Mouse (Mus musculus) kidney, embryonic 14.5 days (tissue): ENCODE data around the gene Cipc. TPM values are rescaled to one million over a fixed set of nuclear protein-coding genes. Genes with fewer than 3 reads are reported as not detected.

Experiments
- ATAC-seq: fragments of 200-750 bp; cut with Nextera tagmentation; 2 replicates; pipeline ENCODE4 v1.8.0; 2017; ENCODE audit warnings: moderate number of reproducible peaks, mild to moderate bottlenecking, moderate TSS enrichment, moderate library complexity; ENCODE audit not compliant: low FRiP score, low TSS enrichment
- H3K27ac ChIP-seq: fragments of 300-500 bp; sonication (generic); 2 replicates; pipeline ENCODE4 v1.5.1; 2014; ENCODE audit warnings: low read depth, mild to moderate bottlenecking, low read length, moderate library complexity, mixed read lengths
- H3K27me3 ChIP-seq: fragments of 300-500 bp; sonication (generic); 2 replicates; pipeline ENCODE4 v1.6.1; 2014; ENCODE audit warnings: mild to moderate bottlenecking, low read length; ENCODE audit not compliant: control insufficient read depth, insufficient read depth
- H3K36me3 ChIP-seq: fragments of 300-500 bp; sonication (generic); 2 replicates; pipeline ENCODE4 v1.6.1; 2014; ENCODE audit warnings: low read length, mixed read lengths; ENCODE audit not compliant: control insufficient read depth, insufficient read depth
- H3K4me1 ChIP-seq: fragments of 300-500 bp; sonication (generic); 2 replicates; pipeline ENCODE4 v1.6.1; 2014; ENCODE audit warnings: low read length, mixed read lengths; ENCODE audit not compliant: control insufficient read depth, insufficient read depth
- H3K4me2 ChIP-seq: fragments of 300-500 bp; sonication (generic); replicated peaks from 2 replicates; pipeline ENCODE4 v1.6.1; 2014; ENCODE audit warnings: low read depth, mild to moderate bottlenecking, low read length
- H3K4me3 ChIP-seq: fragments of 300-500 bp; sonication (generic); 2 replicates; pipeline ENCODE4 v1.5.1; 2014; ENCODE audit warnings: mild to moderate bottlenecking, low read length
- H3K9ac ChIP-seq: fragments of 300-500 bp; sonication (generic); 2 replicates; pipeline ENCODE4 v1.6.1; 2014; ENCODE audit warnings: low read depth, mild to moderate bottlenecking, low read length, moderate library complexity
- H3K9me3 ChIP-seq: fragments of 300-500 bp; sonication (generic); 2 replicates; pipeline ENCODE4 v1.6.1; 2016; ENCODE audit warnings: low read length; ENCODE audit not compliant: control insufficient read depth
- WGBS: fragments of 180-500 bp; shearing (Covaris S2); extraction: QIAGEN DNeasy Blood & Tissue Kit; methylation state at CpG from one replicate; pipeline ENCODE4 v1.1.7; 2014; 5-methylcytosine and 5-hydroxymethylcytosine counted together
- polyA plus RNA-seq: library from polyadenylated mRNA; unstranded; fragments of >200 nt; fragmentation: Nextera tagmentation; extraction: Ambion mirVana; gene quantifications from 2 replicates; pipeline ENCODE4 v1.2.1, GENCODE M21; 2014

Cipc gene
- polyA plus RNA-seq, result 12.6 and 30.4 TPM in 2 replicates

- H3K9ac ChIP-seq, result peak within 1 kb of the TSS; percentile 90
- no peaks in the 10 kb centered on the region for H3K36me3 ChIP-seq
- peak; percentile 99 for ATAC-seq
- H3K4me3 ChIP-seq, result peak within 1 kb of the TSS; percentile 69
- no peaks in the 10 kb centered on the region for H3K9me3 ChIP-seq
- peaks cover 16% of the 10 kb centered on the region for H3K4me1 ChIP-seq
- peak within 1 kb of the TSS; percentile 99 for H3K27ac ChIP-seq
- H3K27me3 ChIP-seq, result no peaks in the 10 kb centered on the region
- under 1% methylated on average over 64 of the region's 64 CpGs for WGBS
- peak within 1 kb of the TSS; percentile 84 for H3K4me2 ChIP-seq
Observed at GRCm38 (mm10) chr12:86946862-86947574, at the start of gene Cipc. Cipc (plus strand) TSS chr12:86947043.

- Histone ChIP-seq H3K4me2 (no peak overlapping the region), H3K4me3 (no peak overlapping the region), H3K36me3 (no peaks in the 10 kb centered on the region), H3K9ac (no peak overlapping the region), H3K27me3 (no peaks in the 10 kb centered on the region), H3K27ac (peak overlapping the region; percentile 97; the same call in 1 of the 2 replicates), H3K9me3 (no peaks in the 10 kb centered on the region), H3K4me1 (peaks cover 67% of the 10 kb centered on the region)
- WGBS, result 63% methylated on average over 7 of the region's 7 CpGs
- ATAC-seq, result no peak
Observed at GRCm38 (mm10) chr12:86897769-86898273, 49.0 kb upstream of the Cipc start.

GRCm38 (mm10) chr12:86898448-86898847 is 48.4 kb upstream of the Cipc start:
- peaks cover 61% of the 10 kb centered on the region for H3K4me1 ChIP-seq
- H3K27me3 ChIP-seq, result no peaks in the 10 kb centered on the region
- no peaks in the 10 kb centered on the region for H3K36me3 ChIP-seq
- no peak for ATAC-seq
- WGBS, result 74% methylated on average over 3 of the region's 3 CpGs
- H3K4me2 ChIP-seq, result no peak overlapping the region
- no peak overlapping the region for H3K4me3 ChIP-seq
- H3K27ac ChIP-seq, result 0 out of 2 replicates have a peak overlapping the region, but pooled peaks have one; percentile 39
- H3K9me3 ChIP-seq, result no peaks in the 10 kb centered on the region
- H3K9ac ChIP-seq, result no peak overlapping the region

GRCm38 (mm10) chr12:86899461-86900179 is 47.2 kb upstream of the Cipc start:
- H3K36me3 ChIP-seq, result no peaks in the 10 kb centered on the region
- peak; percentile 56; the same call in 1 of the 2 replicates for ATAC-seq
- H3K9ac ChIP-seq, result no peak overlapping the region
- WGBS, result 48% methylated on average over 11 of the region's 11 CpGs
- H3K4me1 ChIP-seq, result peaks cover 55% of the 10 kb centered on the region
- H3K27me3 ChIP-seq, result no peaks in the 10 kb centered on the region
- H3K4me3 ChIP-seq, result no peak overlapping the region
- peak overlapping the region; percentile 81 for H3K27ac ChIP-seq
- H3K4me2 ChIP-seq, result no peak overlapping the region
- H3K9me3 ChIP-seq, result no peaks in the 10 kb centered on the region

- H3K9ac ChIP-seq, result no peak overlapping the region
Observed at GRCm38 (mm10) chr12:86903828-86904806, 42.7 kb upstream of the Cipc start.

GRCm38 (mm10) chr12:86905203-86905602 is 41.6 kb upstream of the Cipc start:
- 16% methylated on average over 4 of the region's 4 CpGs for WGBS
- Histone ChIP-seq H3K27ac (no peak overlapping the region), H3K4me1 (peaks cover 5% of the 10 kb centered on the region; the same call in 1 of the 2 replicates)

More at GRCm38 (mm10) chr12:86903828-86904806, 42.7 kb upstream of the Cipc start:
- Histone ChIP-seq H3K4me3 (no peak overlapping the region), H3K36me3 (no peaks in the 10 kb centered on the region), H3K4me1 (peaks cover 15% of the 10 kb centered on the region), H3K27me3 (no peaks in the 10 kb centered on the region), H3K9me3 (no peaks in the 10 kb centered on the region), H3K4me2 (no peak overlapping the region), H3K27ac (no peak overlapping the region)
- no peak for ATAC-seq
- WGBS, result 79% methylated on average over 11 of the region's 11 CpGs

GRCm38 (mm10) chr12:86905876-86906275 is 41.0 kb upstream of the Cipc start:
- Histone ChIP-seq H3K4me3 (no peak overlapping the region), H3K4me2 (no peak overlapping the region), H3K4me1 (peaks cover under 1% of the 10 kb centered on the region; the same call in 1 of the 2 replicates), H3K36me3 (no peaks in the 10 kb centered on the region), H3K27ac (no peak overlapping the region), H3K9ac (no peak overlapping the region), H3K9me3 (no peaks in the 10 kb centered on the region), H3K27me3 (no peaks in the 10 kb centered on the region)
- 59% methylated on average over 7 of the region's 7 CpGs for WGBS
- peak; percentile 40; the same call in 1 of the 2 replicates for ATAC-seq

More at GRCm38 (mm10) chr12:86905203-86905602, 41.6 kb upstream of the Cipc start:
- Histone ChIP-seq H3K9me3 (no peaks in the 10 kb centered on the region), H3K36me3 (no peaks in the 10 kb centered on the region), H3K9ac (no peak overlapping the region), H3K27me3 (no peaks in the 10 kb centered on the region), H3K4me2 (no peak overlapping the region), H3K4me3 (no peak overlapping the region)
- ATAC-seq, result no peak

GRCm38 (mm10) chr12:86906395-86906794 is 40.4 kb upstream of the Cipc start:
- Histone ChIP-seq H3K9me3 (no peaks in the 10 kb centered on the region), H3K36me3 (no peaks in the 10 kb centered on the region), H3K4me2 (no peak overlapping the region), H3K4me3 (no peak overlapping the region), H3K27me3 (no peaks in the 10 kb centered on the region), H3K4me1 (0 out of 2 replicates have a peak, but pooled peaks cover 2% of the 10 kb centered on the region), H3K9ac (no peak overlapping the region), H3K27ac (no peak overlapping the region)
- peak; percentile 71 for ATAC-seq
- WGBS, result 2% methylated on average over 15 of the region's 15 CpGs
